Mouse (Mus musculus) midbrain, embryonic 14.5 days (tissue): ENCODE data around the gene H2-T24. TPM values are rescaled to one million over a fixed set of nuclear protein-coding genes. Genes with fewer than 3 reads are reported as not detected.

Experiments
- ATAC-seq: fragments of 200-750 bp; cut with Nextera tagmentation; 2 replicates; pipeline ENCODE4 v1.8.0; 2017; ENCODE audit warnings: moderate number of reproducible peaks, moderate library complexity; ENCODE audit not compliant: low FRiP score, low TSS enrichment
- DNase-seq: peaks from one replicate; pipeline ENCODE4 v3.0.0-alpha.2; 2015
- H3K27ac ChIP-seq: fragments of 300-500 bp; sonication (generic); replicated peaks from 2 replicates; pipeline ENCODE4 v1.5.1; 2014; ENCODE audit warnings: mild to moderate bottlenecking, low read depth, low read length, moderate library complexity
- H3K27me3 ChIP-seq: fragments of 300-500 bp; sonication (generic); 2 replicates; pipeline ENCODE4 v1.6.1; 2014; ENCODE audit warnings: low read length, control low read depth, mixed read lengths; ENCODE audit not compliant: control insufficient read depth, insufficient read depth
- H3K36me3 ChIP-seq: fragments of 300-500 bp; sonication (generic); 2 replicates; pipeline ENCODE4 v1.6.1; 2014; ENCODE audit warnings: low read length, control low read depth; ENCODE audit not compliant: control insufficient read depth, insufficient read depth
- H3K4me1 ChIP-seq: fragments of 300-500 bp; sonication (generic); 2 replicates; pipeline ENCODE4 v1.6.1; 2014; ENCODE audit warnings: mild to moderate bottlenecking, antibody characterized with exemption, low read length, control low read depth; ENCODE audit not compliant: control insufficient read depth, insufficient read depth
- H3K4me2 ChIP-seq: fragments of 300-500 bp; sonication (generic); 2 replicates; pipeline ENCODE4 v1.6.1; 2014; ENCODE audit warnings: mild to moderate bottlenecking, low read length, moderate library complexity
- H3K4me3 ChIP-seq: fragments of 300-500 bp; sonication (generic); replicated peaks from 2 replicates; pipeline ENCODE4 v1.5.1; 2014; ENCODE audit warnings: low read depth, low read length
- H3K9ac ChIP-seq: fragments of 300-500 bp; sonication (generic); replicated peaks from 2 replicates; pipeline ENCODE4 v1.6.1; 2014; ENCODE audit warnings: mild to moderate bottlenecking, low read length, moderate library complexity
- H3K9me3 ChIP-seq: fragments of 300-500 bp; sonication (generic); 2 replicates; pipeline ENCODE4 v1.6.1; 2016; ENCODE audit warnings: low read length, control low read depth, mixed read lengths; ENCODE audit not compliant: control insufficient read depth
- WGBS: fragments of 180-500 bp; shearing (Covaris S2); extraction: QIAGEN DNeasy Blood & Tissue Kit; methylation state at CpG from one replicate; pipeline ENCODE4 v1.1.7; 2014; 5-methylcytosine and 5-hydroxymethylcytosine counted together
- microRNA counts: library from miRNA; unstranded; fragments of <30 nt; microRNA quantifications from one replicate; lab custom pipeline; 2016
- microRNA-seq: library from miRNA; unstranded; fragments of <30 nt; microRNA quantifications from one replicate; pipeline ENCODE4, GENCODE M21; 2016
- polyA plus RNA-seq: library from polyadenylated mRNA; unstranded; fragments of >200 nt; fragmentation: Nextera tagmentation; extraction: Ambion mirVana; gene quantifications from 2 replicates; pipeline ENCODE4 v1.2.1, GENCODE M21; 2014

Gene H2-T24
- polyA plus RNA-seq, 1 experiment from 2014 or later, result 9.8 TPM

- no peak overlapping the region for H3K4me3 ChIP-seq
- no peak overlapping the region for H3K9ac ChIP-seq
- H3K27ac ChIP-seq, result no peak overlapping the region
- no peak overlapping the region for H3K4me2 ChIP-seq
- no peaks in the 10 kb centered on the region for H3K9me3 ChIP-seq
- H3K27me3 ChIP-seq, result no peaks in the 10 kb centered on the region
- H3K4me1 ChIP-seq, result no peaks in the 10 kb centered on the region
- peaks cover 81% of the 10 kb centered on the region for H3K36me3 ChIP-seq
- ATAC-seq, result no peak
- 96% methylated on average over 15 of the region's 15 CpGs for WGBS
- no peak for DNase-seq
These were observed 61.7 kb downstream of the H2-T24 start for GRCm38 (mm10) chr17:35958533-35959223.

MicroRNA genes within 50 kb of the gene (microRNA counts, 519-probe panel; counts per million panel counts)
- not detected for microRNA mmu-miR-877 (lab: Ali Mortazavi, UCI)

Small RNA genes lying within 50 kb of the gene (microRNA-seq; reads per million reads assigned to microRNA genes)
- 108 reads per million, percentile 57 among the genes with 10 or more reads in this experiment for gene Mir877

Other genes with a start within 250 kb of the H2-T24 start
- 3.3 and 4.0 TPM in 2 replicates for gene Ier3, start 198.9 kb downstream of the H2-T24 start, polyA plus RNA-seq
- 59.9 and 74.0 TPM in 2 replicates for gene Flot1, start 197.3 kb downstream of the H2-T24 start, polyA plus RNA-seq
- gene Tubb5, start 182.3 kb downstream of the H2-T24 start, polyA plus RNA-seq, result 1,880 and 2,054 TPM in 2 replicates
- gene Mdc1, start 179.0 kb downstream of the H2-T24 start, polyA plus RNA-seq, result 7.3 and 8.2 TPM in 2 replicates
- gene Nrm, start 159.2 kb downstream of the H2-T24 start, polyA plus RNA-seq, result 14.5 and 20.2 TPM in 2 replicates
- 17.4 and 21.0 TPM in 2 replicates for gene Ppp1r18, start 155.0 kb downstream of the H2-T24 start, polyA plus RNA-seq
- gene Dhx16, start 140.7 kb downstream of the H2-T24 start, polyA plus RNA-seq, result 27.4 and 30.7 TPM in 2 replicates
- gene 2310061I04Rik, start 123.1 kb downstream of the H2-T24 start, polyA plus RNA-seq, result 50.7 and 70.0 TPM in 2 replicates
- gene Atat1, start 110.5 kb downstream of the H2-T24 start, polyA plus RNA-seq, result 478 and 503 TPM in 2 replicates
- gene Mrps18b, start 104.2 kb downstream of the H2-T24 start, polyA plus RNA-seq, result 54.9 and 55.3 TPM in 2 replicates
- 36.3 and 45.2 TPM in 2 replicates for gene Ppp1r10, start 104.1 kb downstream of the H2-T24 start, polyA plus RNA-seq
- 64.9 and 82.4 TPM in 2 replicates for gene Abcf1, start 50.8 kb downstream of the H2-T24 start, polyA plus RNA-seq
- gene Gnl1, start 40.7 kb downstream of the H2-T24 start, polyA plus RNA-seq, result 42.4 and 49.6 TPM in 2 replicates
- gene Prr3, start 40.3 kb downstream of the H2-T24 start, polyA plus RNA-seq, result 80.3 and 87.3 TPM in 2 replicates
- 4.4 TPM in 2 replicates for gene H2-T23, start 12.3 kb upstream of the H2-T24 start, polyA plus RNA-seq
- gene H2-T22, start 22.2 kb upstream of the H2-T24 start, polyA plus RNA-seq, result 4.8 and 7.5 TPM in 2 replicates
- not detected in 2 replicates for gene Gm6034, start 22.4 kb upstream of the H2-T24 start, polyA plus RNA-seq
- gene Gm11127, start 37.8 kb upstream of the H2-T24 start, polyA plus RNA-seq, result not detected in 2 replicates
- gene Gm19684, start 101.1 kb upstream of the H2-T24 start, polyA plus RNA-seq, result not detected in 2 replicates
- not detected in 2 replicates for gene Gm7030, start 108.9 kb upstream of the H2-T24 start, polyA plus RNA-seq
- gene Gm8909, start 148.0 kb upstream of the H2-T24 start, polyA plus RNA-seq, result not detected in 2 replicates
- gene H2-T3, start 169.7 kb upstream of the H2-T24 start, polyA plus RNA-seq, result not detected in 2 replicates
- gene Rpp21, start 237.5 kb upstream of the H2-T24 start, polyA plus RNA-seq, result 136 and 164 TPM in 2 replicates